Mouse (Mus musculus) mesoderm, embryonic 11.5 days (tissue): ENCODE results near the gene Ppp4r3a.

Experiments
- DNase-seq: peaks from one replicate; pipeline ENCODE4 v3.0.0-alpha.2; 2012; ENCODE audit warnings: low read depth, low spot score

Ppp4r3a gene

GRCm38 (mm10) chr12:101013078-101013665, 70.3 kb downstream of the Ppp4r3a start:
- DNase-seq: no peak

GRCm38 (mm10) chr12:101012197-101013077, 71.1 kb downstream of the Ppp4r3a start:
- no peak for DNase-seq

DNA sequence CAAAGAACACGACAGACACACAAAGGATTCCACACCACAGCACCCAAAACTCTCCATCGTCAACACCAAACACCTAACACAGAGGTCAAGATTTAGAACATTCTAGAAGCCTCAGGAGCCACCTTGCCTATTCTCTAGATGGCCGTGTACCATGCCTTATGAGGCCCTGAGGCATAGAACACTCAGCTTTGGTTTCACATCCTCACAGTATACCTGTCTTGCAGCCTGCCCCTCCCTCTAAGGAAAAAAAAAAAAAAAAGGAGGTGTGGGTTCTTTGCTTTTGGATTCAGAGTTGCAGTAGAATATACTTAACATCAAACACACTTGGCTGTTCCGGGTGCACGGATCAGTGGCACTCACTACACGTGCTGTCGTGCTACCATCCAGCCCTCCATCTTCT, 72.5 kb downstream of the Ppp4r3a start:
- DNase-seq: no peak

GRCm38 (mm10) chr12:101010148-101010920, 73.2 kb downstream of the Ppp4r3a start:
- DNase-seq: no peak

DNA sequence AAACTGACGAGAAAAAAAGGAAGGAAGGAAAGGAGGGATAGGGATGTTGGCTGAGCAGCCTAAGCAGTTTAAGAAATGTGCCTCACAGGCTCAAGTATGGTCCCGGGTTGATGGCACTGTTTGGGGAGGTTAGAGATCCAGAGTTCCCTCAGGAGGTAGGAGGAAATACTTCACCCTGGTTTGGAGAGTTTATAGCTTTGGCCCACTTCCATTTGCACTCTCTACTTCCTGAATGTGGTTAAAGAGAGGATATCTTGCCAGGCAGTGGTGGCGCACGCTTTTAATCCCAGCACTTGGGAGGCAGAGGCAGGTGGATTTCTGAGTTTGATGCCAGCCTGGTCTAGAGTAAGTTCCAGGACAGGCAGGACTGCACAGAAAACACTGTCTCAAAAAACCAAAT, 74.3 kb downstream of the Ppp4r3a start:
- no peak for DNase-seq

- DNase-seq: no peak
Observed at GRCm38 (mm10) chr12:101008648-101009047, 74.9 kb downstream of the Ppp4r3a start.

DNA sequence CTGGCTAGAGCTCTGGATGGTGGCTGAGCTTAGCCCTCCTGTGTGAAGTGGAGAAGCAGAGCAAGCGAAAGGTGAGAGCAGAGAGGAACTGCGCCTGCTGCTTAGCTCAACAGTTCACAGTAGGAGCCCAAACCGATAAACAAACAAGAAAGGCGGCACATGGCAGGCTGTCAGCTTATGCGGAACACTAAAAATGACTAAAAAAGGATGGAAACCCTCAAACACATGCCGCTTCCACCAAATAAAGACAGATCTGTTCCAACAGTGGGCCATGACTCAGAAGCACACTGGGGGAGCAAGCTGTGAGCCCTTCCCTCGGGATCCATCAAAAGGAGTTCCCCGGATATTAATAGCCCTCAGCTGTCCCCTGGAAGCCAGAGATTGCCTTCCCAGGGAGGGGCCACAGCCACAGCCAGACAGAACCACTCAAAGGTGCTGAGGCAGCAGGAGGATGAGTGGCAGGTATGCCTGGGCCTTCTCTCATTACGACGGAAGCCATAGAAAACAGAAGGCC, 75.5 kb downstream of the Ppp4r3a start:
- DNase-seq: no peak

DNA sequence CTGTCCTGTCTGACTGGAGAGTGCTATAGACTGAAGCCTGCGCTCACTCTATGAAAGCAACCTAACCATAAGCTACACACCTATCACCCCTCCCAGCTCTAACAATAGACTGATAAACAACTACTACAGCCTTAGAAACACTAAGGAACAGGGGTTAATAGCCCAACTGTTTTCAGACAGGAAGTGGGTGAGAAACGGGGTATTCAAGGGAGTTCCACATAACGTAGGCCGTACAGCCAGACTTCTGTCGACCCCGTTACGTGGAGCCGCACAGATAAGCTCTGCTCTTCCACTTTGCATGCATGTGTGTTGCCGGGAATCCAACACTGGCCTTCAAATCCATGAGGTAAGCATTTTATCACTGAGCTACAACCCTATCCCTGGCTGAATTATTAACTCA, 76.1 kb downstream of the Ppp4r3a start:
- no peak for DNase-seq

GRCm38 (mm10) chr12:101005665-101006420, 77.7 kb downstream of the Ppp4r3a start:
- DNase-seq: no peak

DNA sequence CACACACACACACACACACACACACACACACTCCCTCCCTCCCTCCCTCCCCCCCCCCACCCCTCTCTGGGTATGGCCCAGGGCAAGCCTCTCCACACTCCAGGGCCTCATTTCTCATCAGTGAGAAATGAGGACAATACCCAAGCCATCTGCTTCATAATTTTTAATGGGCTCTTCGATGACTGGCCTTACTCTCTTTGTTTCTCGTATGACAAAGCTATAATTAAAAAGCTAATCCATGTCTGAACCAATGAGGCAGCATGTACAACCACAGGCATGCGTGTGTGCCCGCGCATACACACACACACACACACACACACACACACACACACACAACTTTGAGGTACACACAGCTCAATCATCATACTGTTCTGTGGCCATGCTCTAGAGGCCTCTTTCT, 78.5 kb downstream of the Ppp4r3a start:
- no peak for DNase-seq

DNA sequence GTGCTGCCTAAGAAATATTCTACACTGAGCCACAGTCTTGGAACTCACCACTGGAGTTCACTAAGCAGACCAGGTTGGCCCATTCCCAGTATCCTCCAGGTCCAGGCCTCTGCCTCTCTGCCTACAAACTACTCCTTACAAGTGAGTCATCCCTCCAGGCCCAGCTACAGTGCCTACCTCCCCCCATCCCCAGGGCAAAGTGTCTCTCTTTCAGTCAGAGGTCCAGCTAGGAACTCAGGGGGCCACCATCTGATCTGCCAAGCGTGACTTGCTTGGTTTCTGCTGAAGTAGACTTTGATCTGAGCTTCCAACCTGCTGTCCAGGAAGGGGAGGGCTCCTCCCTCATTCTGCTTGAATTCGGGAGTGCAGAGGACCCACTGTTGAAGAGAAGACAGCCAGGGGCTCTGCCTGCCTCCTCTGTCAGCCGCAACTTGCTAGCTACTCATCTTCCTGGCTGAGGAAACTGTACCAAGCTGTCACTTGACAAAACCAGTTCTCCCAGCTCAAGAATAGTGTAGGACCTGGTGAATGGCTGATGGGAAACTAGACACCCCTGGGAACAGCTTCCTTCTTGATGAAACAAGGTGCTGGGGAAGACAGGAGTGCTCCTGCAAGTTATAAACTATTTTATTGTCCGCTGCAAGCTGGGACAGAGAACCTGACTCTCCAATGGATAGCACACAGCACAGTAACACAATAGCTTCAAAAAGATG, 80.5 kb downstream of the Ppp4r3a start:
- DNase-seq: no peak

GRCm38 (mm10) chr12:100999061-100999954, 84.2 kb downstream of the Ppp4r3a start:
- no peak for DNase-seq

DNA sequence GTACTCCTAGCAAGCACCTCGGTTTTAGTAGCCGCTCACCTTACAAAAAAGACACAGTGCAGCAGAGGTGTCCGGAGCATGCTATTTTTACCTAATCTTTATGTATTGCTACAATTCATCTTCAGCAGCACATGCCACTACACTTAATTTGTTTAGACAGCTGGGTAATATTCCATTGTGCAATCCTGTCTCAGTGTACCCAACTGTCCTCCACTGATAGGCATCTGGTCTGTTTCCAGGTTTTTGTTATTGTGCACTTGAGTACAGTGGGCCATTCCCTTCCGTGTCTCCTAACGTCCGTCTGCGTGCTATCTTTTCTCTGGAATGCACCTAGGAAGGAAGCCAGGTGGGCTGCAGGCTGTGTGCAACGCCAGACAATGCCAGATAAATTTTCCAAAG, 84.9 kb downstream of the Ppp4r3a start:
- DNase-seq: no peak

DNA sequence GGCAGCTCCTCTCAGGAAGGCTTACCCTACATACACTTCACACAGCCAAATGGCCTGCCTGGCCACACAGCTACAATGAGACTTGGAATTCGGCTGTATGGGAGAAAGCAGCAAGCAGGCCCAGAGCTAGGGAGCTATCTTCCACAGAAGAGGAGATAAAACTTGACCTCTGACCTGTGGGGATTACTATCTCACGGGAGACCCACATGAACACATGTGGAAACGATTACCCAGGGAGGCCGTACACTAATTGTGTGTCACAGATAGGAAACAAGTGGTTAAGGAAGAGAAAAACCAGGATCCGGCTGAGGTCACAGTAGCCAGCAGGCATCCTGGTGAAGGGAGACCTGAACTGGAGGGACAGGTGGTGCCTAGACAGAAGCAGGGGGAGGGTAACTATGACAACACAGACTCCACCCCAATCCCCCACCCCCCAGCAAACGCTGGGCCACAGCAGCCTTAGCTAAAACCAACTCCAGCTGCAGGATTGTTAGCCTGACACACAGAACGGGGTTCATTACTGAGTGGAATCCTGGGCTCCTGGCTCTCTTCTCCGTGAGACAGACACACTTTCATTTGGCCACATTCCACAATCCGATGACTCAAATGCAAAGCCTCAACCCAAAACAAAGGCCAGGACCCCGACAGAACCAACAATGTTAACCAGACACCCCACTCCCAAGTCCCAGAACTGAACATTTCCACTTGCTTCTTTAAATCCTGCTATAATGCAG, 85.5 kb downstream of the Ppp4r3a start:
- DNase-seq: peak; percentile 83

DNA sequence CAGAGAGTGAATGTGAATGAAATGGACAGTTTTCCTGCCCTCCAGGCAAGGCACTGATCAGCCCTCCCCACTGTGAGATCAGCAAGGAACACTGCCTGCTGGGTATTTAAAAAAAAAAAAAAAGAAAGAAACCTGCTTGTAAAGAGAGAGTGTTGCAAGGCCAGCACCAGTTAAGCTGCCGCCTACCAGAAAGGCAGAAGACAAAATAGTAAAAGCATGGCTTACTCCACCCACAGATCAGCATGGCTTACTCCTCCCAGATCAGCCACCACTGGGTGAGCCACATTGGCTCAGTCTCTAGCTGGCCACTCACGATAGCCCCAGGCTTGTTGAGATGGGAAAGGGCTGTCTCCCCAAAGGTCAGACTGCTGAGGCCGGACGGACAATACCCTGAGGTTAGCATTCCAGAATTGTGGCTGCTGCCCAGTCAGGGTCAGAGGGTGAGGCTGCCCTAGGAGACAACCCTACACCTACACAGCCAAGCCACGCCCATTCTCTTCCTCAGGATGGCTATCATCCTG, 87.1 kb downstream of the Ppp4r3a start:
- no peak for DNase-seq

DNA sequence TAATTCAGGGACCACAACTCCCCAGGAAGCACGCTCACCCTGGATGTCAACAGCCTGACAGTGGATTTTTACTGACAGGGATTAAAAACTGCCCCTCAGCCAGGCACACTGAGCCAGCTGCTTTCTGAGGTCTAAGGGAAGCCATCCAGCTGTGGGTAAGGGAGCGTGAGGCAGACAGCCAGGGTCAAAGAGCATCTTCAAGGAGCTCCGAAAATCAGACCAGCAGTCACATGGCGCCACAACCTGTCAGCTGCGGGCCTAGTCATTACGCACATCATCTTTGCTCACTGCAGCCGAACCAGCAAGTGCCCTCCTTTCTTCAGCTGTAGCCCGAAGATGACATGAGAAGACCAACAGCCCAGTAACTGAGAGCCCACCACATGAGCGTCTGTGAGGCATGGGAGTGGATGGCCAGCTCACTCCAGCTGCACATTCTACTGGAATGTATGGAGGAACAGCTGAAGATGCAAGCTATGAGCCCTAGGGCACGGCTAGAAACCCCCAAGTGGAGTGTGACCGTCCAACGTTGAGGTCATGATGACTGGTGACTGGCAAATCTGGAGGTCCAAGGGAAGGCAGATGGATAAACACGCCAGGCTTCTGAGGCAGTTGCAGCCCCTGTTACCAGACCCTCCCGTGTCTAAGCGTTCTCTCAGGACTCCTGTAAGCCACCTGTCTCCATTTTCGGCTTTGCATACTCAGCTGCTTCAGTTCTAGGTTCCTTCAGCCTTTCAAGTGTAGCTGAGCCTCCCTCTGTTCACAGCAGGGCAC, 87.7 kb downstream of the Ppp4r3a start:
- no peak for DNase-seq

DNA sequence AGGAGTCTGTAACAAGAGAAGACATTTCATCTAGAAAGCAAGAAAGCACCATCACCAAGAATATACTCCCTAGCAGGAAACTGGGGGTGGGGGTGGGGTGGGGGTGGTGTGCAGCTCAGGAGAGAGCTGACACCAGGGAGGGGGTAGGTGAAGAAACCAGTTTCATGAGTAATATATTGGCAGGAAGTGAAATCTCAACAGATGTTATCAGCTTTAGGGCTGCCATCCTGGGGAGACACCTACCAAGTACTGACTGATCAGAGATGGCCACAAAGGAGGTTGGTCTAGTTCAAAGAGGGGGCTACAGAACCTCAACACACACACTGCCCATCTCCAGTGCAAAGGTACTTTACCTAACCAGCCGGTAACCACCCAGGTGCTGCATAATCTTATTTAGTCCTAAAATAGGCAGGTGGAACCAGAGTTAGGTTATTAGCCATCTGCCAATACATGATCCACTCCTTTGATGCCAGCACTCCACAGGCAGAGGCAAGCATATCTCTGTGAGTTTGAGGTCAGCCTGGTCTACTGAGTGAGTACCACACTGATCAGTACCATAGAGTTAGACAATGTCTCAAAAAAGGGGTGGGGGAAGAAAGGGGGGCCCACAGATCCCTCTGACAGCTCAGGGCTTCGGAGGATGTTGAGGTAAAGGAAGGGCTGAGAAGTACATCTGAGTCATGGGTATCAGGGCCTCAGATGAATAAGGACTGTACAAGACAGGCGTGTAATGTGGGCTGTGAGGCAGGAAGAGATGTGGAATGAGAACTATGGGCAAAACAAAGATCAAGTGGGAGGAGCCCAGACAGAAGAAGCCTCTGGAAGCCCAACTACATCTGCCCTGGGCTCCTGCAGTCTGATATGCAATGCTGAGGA, 89.1 kb downstream of the Ppp4r3a start:
- DNase-seq: no peak
